Mouse (Mus musculus): ENCODE results near the gene Ubr1. TPM values are rescaled to one million over a fixed set of nuclear protein-coding genes. Genes with fewer than 3 reads are reported as not detected.
"Not testable (repeated sequence)": the region's sequence is repeated elsewhere in the genome, so short reads cannot be mapped to it uniquely, and the experiment has no call there.

The Ubr1 gene
- polyA plus RNA-seq, 1 experiment, result 49.1 TPM

GRCm38 (mm10) chr2:121004018-121004811 lies 33.7 kb upstream of the Ubr1 start:
- TF ChIP-seq POLR2A (IDR thresholded peaks at IDR 0.05; ENCODE audit: borderline replicate concordance, extremely low read depth, low read depth, low read length) (no peak), CTCF (IDR thresholded peaks at IDR 0.05; ENCODE audit: insufficient read depth, low read length) (no peak)
- 81% methylated on average over 7 of the region's 7 CpGs for WGBS
- Histone ChIP-seq H3K4me3 (replicated peaks; ENCODE audit: extremely low read depth, low read depth, low read length) (no peak overlapping the region), H3K4me1 (ENCODE audit: control insufficient read depth, insufficient read depth, low read length) (peaks cover 5% of the 10 kb centered on the region)
- DNase-seq, result no peak

GRCm38 (mm10) chr2:121003586-121003985 lies 33.1 kb upstream of the Ubr1 start:
- 78% methylated on average over 2 of the region's 2 CpGs for WGBS
- H3K4me1 ChIP-seq (ENCODE audit: control insufficient read depth, insufficient read depth, low read length), result no peaks in the 10 kb centered on the region
- DNase-seq, result no peak
- TF ChIP-seq POLR2A (IDR thresholded peaks at IDR 0.05; ENCODE audit: borderline replicate concordance, extremely low read depth, low read depth, low read length) (no peak), CTCF (IDR thresholded peaks at IDR 0.05; ENCODE audit: insufficient read depth, low read length) (0 out of 2 replicates have a peak, but pooled peaks have one; percentile 14)
- no peak overlapping the region for H3K4me3 ChIP-seq (replicated peaks; ENCODE audit: extremely low read depth, low read depth, low read length)

GRCm38 (mm10) chr2:120998863-120999262 lies 28.3 kb upstream of the Ubr1 start:
- DNase-seq, result no peak
- no peak for TF ChIP-seq CTCF (IDR thresholded peaks at IDR 0.05; ENCODE audit: insufficient read depth, low read length)
- no peak for TF ChIP-seq POLR2A (IDR thresholded peaks at IDR 0.05; ENCODE audit: borderline replicate concordance, extremely low read depth, low read depth, low read length)
- 80% methylated on average over 8 of the region's 8 CpGs for WGBS
- Histone ChIP-seq H3K4me3 (replicated peaks; ENCODE audit: extremely low read depth, low read depth, low read length) (no peak overlapping the region), H3K4me1 (ENCODE audit: control insufficient read depth, insufficient read depth, low read length) (no peaks in the 10 kb centered on the region)

- not testable (repeated sequence) for H3K4me3 ChIP-seq (replicated peaks; ENCODE audit: extremely low read depth, low read depth, low read length); DNase-seq; H3K4me1 ChIP-seq (ENCODE audit: control insufficient read depth, insufficient read depth, low read length)
- 44% methylated on average over 1 of the region's 1 CpGs for WGBS
Measured at GRCm38 (mm10) chr2:120996607-120997006, 26.1 kb upstream of the Ubr1 start.

GRCm38 (mm10) chr2:120991196-120991595 lies 20.7 kb upstream of the Ubr1 start:
- Histone ChIP-seq H3K4me3 (replicated peaks; ENCODE audit: extremely low read depth, low read depth, low read length) (no peak overlapping the region), H3K4me1 (ENCODE audit: control insufficient read depth, insufficient read depth, low read length) (no peaks in the 10 kb centered on the region)
- TF ChIP-seq POLR2A (IDR thresholded peaks at IDR 0.05; ENCODE audit: borderline replicate concordance, extremely low read depth, low read depth, low read length) (no peak), CTCF (IDR thresholded peaks at IDR 0.05; ENCODE audit: insufficient read depth, low read length) (no peak)
- no peak for DNase-seq
- WGBS, result 73% methylated on average over 4 of the region's 4 CpGs

- no peak for DNase-seq
- TF ChIP-seq POLR2A (IDR thresholded peaks at IDR 0.05; ENCODE audit: borderline replicate concordance, extremely low read depth, low read depth, low read length) (no peak), CTCF (IDR thresholded peaks at IDR 0.05; ENCODE audit: insufficient read depth, low read length) (peak; percentile 21; the same call in 1 of the 2 replicates)
- Histone ChIP-seq H3K4me3 (replicated peaks; ENCODE audit: extremely low read depth, low read depth, low read length) (no peak overlapping the region), H3K4me1 (ENCODE audit: control insufficient read depth, insufficient read depth, low read length) (no peaks in the 10 kb centered on the region)
- 97% methylated on average over 1 of the region's 1 CpGs for WGBS
Measured at GRCm38 (mm10) chr2:120985241-120985640, 14.7 kb upstream of the Ubr1 start.

- Histone ChIP-seq H3K4me1 (ENCODE audit: control insufficient read depth, insufficient read depth, low read length) (no peaks in the 10 kb centered on the region), H3K4me3 (replicated peaks; ENCODE audit: extremely low read depth, low read depth, low read length) (no peak overlapping the region)
- TF ChIP-seq CTCF (IDR thresholded peaks at IDR 0.05; ENCODE audit: insufficient read depth, low read length), result no peak
- no peak for TF ChIP-seq POLR2A (IDR thresholded peaks at IDR 0.05; ENCODE audit: borderline replicate concordance, extremely low read depth, low read depth, low read length)
- DNase-seq, result no peak
- WGBS, result 69% methylated on average over 2 of the region's 2 CpGs
Measured at GRCm38 (mm10) chr2:120983611-120984010, 13.1 kb upstream of the Ubr1 start.

- no peak overlapping the region for H3K4me3 ChIP-seq (replicated peaks; ENCODE audit: extremely low read depth, low read depth, low read length)
- TF ChIP-seq POLR2A (IDR thresholded peaks at IDR 0.05; ENCODE audit: borderline replicate concordance, extremely low read depth, low read depth, low read length) (no peak), CTCF (IDR thresholded peaks at IDR 0.05; ENCODE audit: insufficient read depth, low read length) (no peak)
- no peak for DNase-seq
- 50% methylated on average over 2 of the region's 2 CpGs for WGBS
- no peaks in the 10 kb centered on the region for H3K4me1 ChIP-seq (ENCODE audit: control insufficient read depth, insufficient read depth, low read length)
Measured at GRCm38 (mm10) chr2:120980861-120981260, 10.3 kb upstream of the Ubr1 start.

GRCm38 (mm10) chr2:120979819-120980218 lies 9.3 kb upstream of the Ubr1 start:
- no peak for TF ChIP-seq POLR2A (IDR thresholded peaks at IDR 0.05; ENCODE audit: borderline replicate concordance, extremely low read depth, low read depth, low read length)
- no peak for TF ChIP-seq CTCF (IDR thresholded peaks at IDR 0.05; ENCODE audit: insufficient read depth, low read length)
- DNase-seq, result no peak
- WGBS, result 74% methylated on average over 1 of the region's 1 CpGs
- no peaks in the 10 kb centered on the region for H3K4me1 ChIP-seq (ENCODE audit: control insufficient read depth, insufficient read depth, low read length)
- H3K4me3 ChIP-seq (replicated peaks; ENCODE audit: extremely low read depth, low read depth, low read length), result no peak overlapping the region

GRCm38 (mm10) chr2:120978693-120979037 lies 8.2 kb upstream of the Ubr1 start:
- 56% methylated on average over 2 of the region's 2 CpGs for WGBS
- no peak overlapping the region for H3K4me3 ChIP-seq (replicated peaks; ENCODE audit: extremely low read depth, low read depth, low read length)
- no peak for DNase-seq
- no peaks in the 10 kb centered on the region for H3K4me1 ChIP-seq (ENCODE audit: control insufficient read depth, insufficient read depth, low read length)
- TF ChIP-seq CTCF (IDR thresholded peaks at IDR 0.05; ENCODE audit: insufficient read depth, low read length), result no peak
- TF ChIP-seq POLR2A (IDR thresholded peaks at IDR 0.05; ENCODE audit: borderline replicate concordance, extremely low read depth, low read depth, low read length), result no peak
